Mouse (Mus musculus) limb, embryonic 11.5 days (tissue): ENCODE measurements around the gene Nkx2-1. TPM values are rescaled to one million over a fixed set of nuclear protein-coding genes. Genes with fewer than 3 reads are reported as not detected.

Experiments
- polyA plus RNA-seq: library from polyadenylated mRNA; unstranded; fragments of >200 nt; fragmentation: Nextera tagmentation; extraction: Ambion mirVana; gene quantifications from 2 replicates; pipeline ENCODE4 v1.2.1, GENCODE M21; 2014

Gene Nkx2-1
- polyA plus RNA-seq, 1 experiment from 2014 or later: not detected

Other genes with a start within 250 kb of the Nkx2-1 start
- gene Mbip, start 191.0 kb downstream of the Nkx2-1 start, polyA plus RNA-seq: 43.7 and 45.8 TPM in 2 replicates
- not detected in 2 replicates for gene Nkx2-9, start 76.4 kb upstream of the Nkx2-1 start, polyA plus RNA-seq
- 3.1 and 3.8 TPM in 2 replicates for gene Pax9, start 154.9 kb upstream of the Nkx2-1 start, polyA plus RNA-seq